Mouse (Mus musculus) lung, postnatal 0 days (tissue): Measurements from ENCODE around the gene Gm26992. TPM values are rescaled to one million over a fixed set of nuclear protein-coding genes. Genes with fewer than 3 reads are reported as not detected.

ENCODE experiments used
- ATAC-seq: fragments of 200-750 bp; cut with Nextera tagmentation; 2 replicates; pipeline ENCODE4 v1.8.0; 2017; ENCODE audit warnings: moderate library complexity
- DNase-seq: peaks from one replicate; pipeline ENCODE4 v3.0.0-alpha.2; 2016; ENCODE audit warnings: low spot score
- H3K27ac ChIP-seq: fragments of 300-500 bp; sonication (generic); 2 replicates; pipeline ENCODE4 v1.5.1; 2014; ENCODE audit warnings: antibody characterized with exemption, mild to moderate bottlenecking, low read length, mixed read lengths
- H3K27me3 ChIP-seq: fragments of 300-500 bp; sonication (generic); replicated peaks from 2 replicates; pipeline ENCODE4 v1.6.1; 2014; ENCODE audit warnings: low read length, mixed read lengths; ENCODE audit not compliant: insufficient read depth
- H3K36me3 ChIP-seq: fragments of 300-500 bp; sonication (generic); 2 replicates; pipeline ENCODE4 v1.6.1; 2014; ENCODE audit warnings: low read length, mixed read lengths; ENCODE audit not compliant: insufficient read depth
- H3K4me1 ChIP-seq: fragments of 300-500 bp; sonication (generic); 2 replicates; pipeline ENCODE4 v1.6.1; 2014; ENCODE audit warnings: antibody characterized with exemption, low read depth, low read length, mixed read lengths; ENCODE audit not compliant: insufficient read depth
- H3K4me2 ChIP-seq: fragments of 300-500 bp; sonication (generic); replicated peaks from 2 replicates; pipeline ENCODE4 v1.6.1; 2014; ENCODE audit warnings: low read depth, mild to moderate bottlenecking, low read length, moderate library complexity, mixed read lengths
- H3K4me3 ChIP-seq: fragments of 300-500 bp; sonication (generic); 2 replicates; pipeline ENCODE4 v1.5.1; 2014; ENCODE audit warnings: low read depth, low read length
- H3K9ac ChIP-seq: fragments of 300-500 bp; sonication (generic); replicated peaks from 2 replicates; pipeline ENCODE4 v1.6.1; 2014; ENCODE audit warnings: low read depth, mild to moderate bottlenecking
- H3K9me3 ChIP-seq: fragments of 300-500 bp; sonication (generic); 2 replicates; pipeline ENCODE4 v1.6.1; 2016; ENCODE audit warnings: low read length, mixed read lengths
- CTCF ChIP-seq: IDR thresholded peaks from 2 replicates; pipeline ENCODE4 v1.5.1; 2016; ENCODE audit warnings: antibody characterized with exemption, mild to moderate bottlenecking
- EP300 ChIP-seq: IDR thresholded peaks from 2 replicates; pipeline ENCODE4 v1.6.1; 2016; ENCODE audit warnings: antibody characterized with exemption, mild to moderate bottlenecking, control low read depth
- WGBS: fragments of 180-500 bp; shearing (Covaris S2); extraction: QIAGEN DNeasy Blood & Tissue Kit; methylation state at CpG from one replicate; pipeline ENCODE4 v1.1.7; 2014; 5-methylcytosine and 5-hydroxymethylcytosine counted together
- polyA plus RNA-seq: library from polyadenylated mRNA; unstranded; fragments of >200 nt; fragmentation: Nextera tagmentation; extraction: Ambion mirVana; gene quantifications from 2 replicates; pipeline ENCODE4 v1.2.1, GENCODE M21; 2015

Gene Gm26992
- polyA plus RNA-seq: not detected in 2 replicates

DNA sequence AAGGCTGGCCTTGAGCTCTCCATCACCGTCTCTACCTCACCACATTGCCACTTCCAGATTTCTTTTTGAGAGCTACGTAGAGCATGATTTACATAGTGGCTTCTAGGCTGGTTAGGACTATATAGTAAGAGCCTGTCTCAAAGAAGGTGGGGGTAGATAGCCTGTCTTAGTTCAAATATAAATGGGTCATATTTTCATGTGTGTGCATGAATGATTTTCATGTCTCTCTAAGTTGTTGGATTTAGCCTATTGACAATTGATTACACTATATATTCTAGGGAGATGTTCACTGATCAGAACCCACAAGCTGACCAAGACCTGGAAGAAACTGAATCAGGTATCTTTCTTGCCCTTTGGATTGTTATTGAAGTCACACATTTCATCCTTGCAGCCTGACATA, at the start of gene Gm26992:
Gm26992 (plus strand) TSS at position 301 of the 400 bp plus-strand sequence.
- no peak for ATAC-seq

GRCm38 (mm10) chrX:103374250-103374649, 47.6 kb upstream of the Gm26992 start:
- no peak overlapping the region for H3K4me2 ChIP-seq
- H3K27ac ChIP-seq: no peak overlapping the region
- H3K9ac ChIP-seq: no peak overlapping the region
- no peaks in the 10 kb centered on the region for H3K4me1 ChIP-seq
- ATAC-seq (no peak), DNase-seq (peak; percentile 36)
- WGBS: 62% methylated on average over 5 of the region's 5 CpGs
- H3K9me3 ChIP-seq: no peaks in the 10 kb centered on the region
- H3K36me3 ChIP-seq: no peaks in the 10 kb centered on the region
- H3K27me3 ChIP-seq: no peaks in the 10 kb centered on the region
- H3K4me3 ChIP-seq: no peak overlapping the region
- TF ChIP-seq EP300 (no peak), CTCF (peak; percentile 60)

More for the DNA sequence above, at the start of gene Gm26992:
- TF ChIP-seq CTCF: no peak
- Histone ChIP-seq H3K4me2 (no peak within 1 kb of the TSS), H3K9ac (no peak within 1 kb of the TSS), H3K4me3 (no peak within 1 kb of the TSS), H3K9me3 (no peaks in the 10 kb centered on the region), H3K36me3 (no peaks in the 10 kb centered on the region), H3K27ac (no peak within 1 kb of the TSS), H3K4me1 (no peaks in the 10 kb centered on the region), H3K27me3 (no peaks in the 10 kb centered on the region)
- DNase-seq: no peak
- WGBS: 86% methylated on average over 2 of the region's 2 CpGs

DNA sequence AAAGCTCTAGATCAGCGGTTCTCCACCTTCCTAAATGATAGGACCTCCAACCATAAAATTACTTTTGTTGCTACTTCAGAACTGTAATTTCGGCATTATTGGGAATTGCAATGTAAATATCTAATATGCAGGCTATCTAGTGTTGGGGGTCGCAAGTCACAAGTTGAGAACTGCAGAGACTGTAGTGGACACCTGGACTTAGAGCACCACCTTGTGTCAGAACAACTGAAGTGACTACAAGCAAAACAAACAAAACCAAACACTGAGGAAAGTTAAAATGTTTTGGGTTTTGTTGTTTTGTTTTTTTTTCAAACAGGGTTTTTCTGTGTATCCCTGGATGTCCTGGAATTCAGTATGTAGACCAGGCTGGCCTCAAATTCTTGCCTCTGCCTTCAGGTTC, 37.3 kb upstream of the Gm26992 start:
- no peak for DNase-seq
- WGBS: 80% methylated on average over 3 of the region's 3 CpGs
- Histone ChIP-seq H3K4me2 (no peak overlapping the region), H3K27me3 (0 out of 2 replicates have a peak, but pooled peaks cover 3% of the 10 kb centered on the region), H3K9me3 (no peaks in the 10 kb centered on the region), H3K4me3 (no peak overlapping the region), H3K4me1 (no peaks in the 10 kb centered on the region), H3K27ac (no peak overlapping the region), H3K36me3 (no peaks in the 10 kb centered on the region), H3K9ac (no peak overlapping the region)
- no peak for ATAC-seq
- peak; percentile 34; the same call in 1 of the 2 replicates for TF ChIP-seq CTCF
- no peak for TF ChIP-seq EP300

GRCm38 (mm10) chrX:103388131-103388530, 33.7 kb upstream of the Gm26992 start:
- H3K4me2 ChIP-seq: no peak overlapping the region
- ATAC-seq: no peak

GRCm38 (mm10) chrX:103393841-103394240, 28.0 kb upstream of the Gm26992 start:
- ATAC-seq (no peak), DNase-seq (no peak)
- Histone ChIP-seq H3K4me2 (no peak overlapping the region), H3K27ac (no peak overlapping the region), H3K9ac (no peak overlapping the region), H3K36me3 (no peaks in the 10 kb centered on the region), H3K4me3 (no peak overlapping the region), H3K9me3 (no peaks in the 10 kb centered on the region), H3K4me1 (no peaks in the 10 kb centered on the region), H3K27me3 (0 out of 2 replicates have a peak, but pooled peaks cover under 1% of the 10 kb centered on the region)
- 68% methylated on average over 1 of the region's 1 CpGs for WGBS
- TF ChIP-seq CTCF (no peak), EP300 (no peak)

More at GRCm38 (mm10) chrX:103388131-103388530, 33.7 kb upstream of the Gm26992 start:
- no peak for DNase-seq
- no peak overlapping the region for H3K9ac ChIP-seq
- H3K27me3 ChIP-seq: 0 out of 2 replicates have a peak, but pooled peaks cover 3% of the 10 kb centered on the region
- no peak for TF ChIP-seq EP300
- no peak for TF ChIP-seq CTCF
- no peaks in the 10 kb centered on the region for H3K36me3 ChIP-seq
- WGBS: 70% methylated on average over 3 of the region's 3 CpGs
- no peaks in the 10 kb centered on the region for H3K4me1 ChIP-seq
- no peak overlapping the region for H3K27ac ChIP-seq
- H3K4me3 ChIP-seq: no peak overlapping the region
- no peaks in the 10 kb centered on the region for H3K9me3 ChIP-seq

DNA sequence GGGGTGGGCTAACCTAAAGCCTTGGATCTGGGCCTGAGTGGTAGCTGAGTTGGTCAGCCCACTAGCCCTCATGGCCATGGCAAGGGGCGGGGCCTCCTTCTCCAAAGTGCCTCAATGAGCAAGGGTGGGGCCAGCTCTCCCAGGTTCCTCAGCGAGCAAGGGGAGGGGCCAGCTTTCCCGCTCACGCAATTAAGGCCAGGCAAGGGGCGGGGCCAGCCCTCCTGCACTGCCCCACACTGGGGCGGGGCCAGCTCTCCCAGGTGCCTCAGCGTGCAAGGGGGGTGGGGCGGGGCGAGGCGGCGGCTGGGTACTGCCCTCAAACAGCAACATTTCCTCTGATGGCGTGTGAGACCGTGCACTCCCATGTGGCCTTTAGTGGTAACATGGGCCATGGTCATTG, 16.8 kb upstream of the Gm26992 start:
- TF ChIP-seq EP300: no peak
- TF ChIP-seq CTCF: no peak
- Histone ChIP-seq H3K4me3 (no peak overlapping the region), H3K9me3 (no peaks in the 10 kb centered on the region), H3K27ac (no peak overlapping the region), H3K9ac (no peak overlapping the region), H3K27me3 (no peaks in the 10 kb centered on the region), H3K36me3 (no peaks in the 10 kb centered on the region), H3K4me1 (no peaks in the 10 kb centered on the region), H3K4me2 (no peak overlapping the region)
- DNase-seq (no peak), ATAC-seq (no peak)
- WGBS: 50% methylated on average over 5 of the region's 13 CpGs

DNA sequence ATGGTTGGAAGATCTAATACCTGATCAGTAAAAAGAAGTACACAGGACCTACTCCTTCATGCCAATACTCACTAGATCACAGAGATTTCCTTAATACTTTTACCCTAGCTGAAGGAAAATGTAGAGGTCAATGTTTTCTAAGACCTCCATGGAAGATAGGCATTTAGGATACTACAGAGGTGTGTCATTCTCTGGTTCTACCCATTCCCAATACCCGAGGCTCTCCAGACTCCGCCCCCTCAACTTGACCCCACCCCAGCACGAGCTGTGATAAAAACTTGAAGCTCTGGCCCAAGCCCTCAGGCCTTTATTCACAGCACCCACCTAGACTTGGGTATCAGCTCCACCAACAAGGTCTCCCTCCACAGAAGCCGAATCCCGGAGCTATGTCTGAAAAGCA, 7.6 kb upstream of the Gm26992 start, which contains the start of gene Tsx:
Tsx (plus strand) TSS at position 301 of the 400 bp plus-strand sequence.
- Histone ChIP-seq H3K36me3 (no peaks in the 10 kb centered on the region), H3K9ac (no peak within 1 kb of the TSS), H3K4me1 (no peaks in the 10 kb centered on the region), H3K9me3 (no peaks in the 10 kb centered on the region), H3K4me3 (no peak within 1 kb of the TSS), H3K4me2 (no peak within 1 kb of the TSS), H3K27ac (no peak within 1 kb of the TSS), H3K27me3 (no peaks in the 10 kb centered on the region)
- TF ChIP-seq CTCF (no peak), EP300 (no peak)
- ATAC-seq (no peak), DNase-seq (no peak)
- 77% methylated on average over 5 of the region's 5 CpGs for WGBS
